In genomic region chr11:68622751-68623150, GRCm38 (mm10) we compare ENCODE assay signal across 9 mouse cellular contexts. TPM values are rescaled to one million over a fixed set of nuclear protein-coding genes. Genes with fewer than 3 reads are reported as not detected.
DNase-seq lines count a peak whose midpoint lies in the region; ATAC-seq lines count a peak whose summit lies in the region.
"Had no signal": no experiment of that assay in that cellular context is flagged by ENCODE, and none has a peak within 500 bp of the region (broad histone marks: within the 10 kb centered on the region; RNA-seq: fewer than 3 reads in every experiment).

No protein-coding gene starts in this region.

- DNase-seq in kidney, adult 18-20 months: no peak
- DNase-seq in midbrain, embryonic 14.5 days: no peak
- no peak for DNase-seq in spleen, adult 12 weeks (ENCODE audit: low spot score)
- DNase-seq in layer of hippocampus, adult 9-10 months (ENCODE audit: low spot score): no peak
- no peak for DNase-seq in ovary, postnatal 36 days (ENCODE audit: low spot score)

- no peaks in the 10 kb centered on the region for H3K9me3 ChIP-seq in kidney, embryonic 14.5 days (ENCODE audit: control insufficient read depth, low read length)
- no peaks in the 10 kb centered on the region for H3K9me3 ChIP-seq in forebrain, embryonic 12.5 days
- H3K9me3 ChIP-seq in hindbrain, embryonic 15.5 days: no peaks in the 10 kb centered on the region
- H3K9me3 ChIP-seq in midbrain, embryonic 14.5 days (ENCODE audit: control insufficient read depth, low read length): no peaks in the 10 kb centered on the region
- H3K9me3 ChIP-seq: G1E had no signal

- no peaks in the 10 kb centered on the region for H3K36me3 ChIP-seq in kidney, embryonic 14.5 days (ENCODE audit: control insufficient read depth, insufficient read depth, low read length)
- H3K36me3 ChIP-seq in forebrain, embryonic 12.5 days (replicated peaks): no peaks in the 10 kb centered on the region
- no peaks in the 10 kb centered on the region for H3K36me3 ChIP-seq in hindbrain, embryonic 15.5 days
- H3K36me3 ChIP-seq in midbrain, embryonic 14.5 days (ENCODE audit: control insufficient read depth, insufficient read depth, low read length): no peaks in the 10 kb centered on the region
- H3K36me3 ChIP-seq: G1E had no signal

- H3K27me3 ChIP-seq in kidney, embryonic 14.5 days (ENCODE audit: control insufficient read depth, insufficient read depth, low read length): no peaks in the 10 kb centered on the region
- 0 out of 2 replicates have a peak, but pooled peaks cover 4% of the 10 kb centered on the region for H3K27me3 ChIP-seq in forebrain, embryonic 12.5 days
- H3K27me3 ChIP-seq in hindbrain, embryonic 15.5 days: no peaks in the 10 kb centered on the region
- no peaks in the 10 kb centered on the region for H3K27me3 ChIP-seq in midbrain, embryonic 14.5 days (ENCODE audit: control insufficient read depth, insufficient read depth, low read length)

- no peak overlapping the region for H3K9ac ChIP-seq in kidney, embryonic 14.5 days (ENCODE audit: low read depth, low read length)
- no peak overlapping the region for H3K9ac ChIP-seq in forebrain, embryonic 12.5 days
- no peak overlapping the region for H3K9ac ChIP-seq in hindbrain, embryonic 15.5 days
- H3K9ac ChIP-seq in midbrain, embryonic 14.5 days (replicated peaks; ENCODE audit: low read length): no peak overlapping the region

- H3K4me2 ChIP-seq in kidney, embryonic 14.5 days (replicated peaks; ENCODE audit: low read depth, low read length): peak overlapping the region; percentile 35
- peak overlapping the region; percentile 51; the same call in 1 of the 2 replicates for H3K4me2 ChIP-seq in forebrain, embryonic 12.5 days
- H3K4me2 ChIP-seq in hindbrain, embryonic 15.5 days: peak overlapping the region; percentile 64
- peak overlapping the region; percentile 59; the same call in 1 of the 2 replicates for H3K4me2 ChIP-seq in midbrain, embryonic 14.5 days (ENCODE audit: low read length)

- peaks cover 16% of the 10 kb centered on the region for H3K4me1 ChIP-seq in kidney, embryonic 14.5 days (ENCODE audit: control insufficient read depth, insufficient read depth, low read length)
- peaks cover 11% of the 10 kb centered on the region for H3K4me1 ChIP-seq in forebrain, embryonic 12.5 days
- H3K4me1 ChIP-seq in hindbrain, embryonic 15.5 days (replicated peaks): peaks cover 11% of the 10 kb centered on the region
- peaks cover 10% of the 10 kb centered on the region; the same call in 1 of the 2 replicates for H3K4me1 ChIP-seq in midbrain, embryonic 14.5 days (ENCODE audit: control insufficient read depth, insufficient read depth, low read length)

- ATAC-seq in kidney, embryonic 14.5 days (ENCODE audit: low FRiP score, low TSS enrichment): no peak
- no peak for ATAC-seq in forebrain, embryonic 12.5 days (ENCODE audit: low FRiP score)
- no peak for ATAC-seq in hindbrain, embryonic 15.5 days (ENCODE audit: low FRiP score, low read depth)
- no peak for ATAC-seq in midbrain, embryonic 14.5 days (ENCODE audit: low FRiP score, low TSS enrichment)

- no peak overlapping the region for H3K4me3 ChIP-seq in kidney, embryonic 14.5 days (ENCODE audit: low read length)
- no peak overlapping the region for H3K4me3 ChIP-seq in forebrain, embryonic 12.5 days (replicated peaks)
- peak overlapping the region; percentile 39; the same call in 1 of the 2 replicates for H3K4me3 ChIP-seq in hindbrain, embryonic 15.5 days
- H3K4me3 ChIP-seq in midbrain, embryonic 14.5 days (replicated peaks; ENCODE audit: low read depth, low read length): no peak overlapping the region

- peak overlapping the region; percentile 85 for H3K27ac ChIP-seq in kidney, embryonic 14.5 days (ENCODE audit: low read depth, low read length)
- no peak overlapping the region for H3K27ac ChIP-seq in forebrain, embryonic 12.5 days
- no peak overlapping the region for H3K27ac ChIP-seq in hindbrain, embryonic 15.5 days (replicated peaks)
- no peak overlapping the region for H3K27ac ChIP-seq in midbrain, embryonic 14.5 days (replicated peaks; ENCODE audit: low read depth, low read length)

- 32% methylated on average over 9 of the region's 9 CpGs for WGBS in kidney, embryonic 14.5 days
- 86% methylated on average over 9 of the region's 9 CpGs for WGBS in forebrain, embryonic 12.5 days
- 68% methylated on average over 9 of the region's 9 CpGs for WGBS in hindbrain, embryonic 15.5 days
- WGBS in midbrain, embryonic 14.5 days: 86% methylated on average over 9 of the region's 9 CpGs

RNA-seq across cellular contexts. Expression of gene Ccdc42, which starts 35.9 kb away (rescaled TPM):
- polyA plus RNA-seq in kidney, embryonic 14.5 days (2014; fragmentation: Nextera tagmentation; extraction: Ambion mirVana): 2.5 and 3.0 TPM in 2 replicates
- 0.69 TPM in 1 of 2 replicates, not detected in the other for polyA plus RNA-seq in forebrain, embryonic 12.5 days (2016; fragmentation: Nextera tagmentation; extraction: Ambion mirVana)
- 0.17 and 0.25 TPM in 2 replicates for polyA plus RNA-seq in hindbrain, embryonic 15.5 days (2015; fragmentation: Nextera tagmentation; extraction: Ambion mirVana)
- 0.36 TPM in 1 of 2 replicates, not detected in the other for polyA plus RNA-seq in midbrain, embryonic 14.5 days (2014; fragmentation: Nextera tagmentation; extraction: Ambion mirVana)
- polyA plus RNA-seq: G1E had no signal
